Mouse (Mus musculus) midbrain, embryonic 15.5 days (tissue): ENCODE results near the gene Aktip. TPM values are rescaled to one million over a fixed set of nuclear protein-coding genes. Genes with fewer than 3 reads are reported as not detected.

Source experiments
- ATAC-seq: fragments of 200-750 bp; cut with Nextera tagmentation; replicated peaks from 2 replicates; pipeline ENCODE4 v1.8.0; 2017; ENCODE audit warnings: moderate TSS enrichment
- H3K27ac ChIP-seq: fragments of 300-500 bp; sonication (generic); 2 replicates; pipeline ENCODE4 v1.5.1; 2015; ENCODE audit warnings: mild to moderate bottlenecking, inconsistent platforms
- H3K27me3 ChIP-seq: fragments of 300-500 bp; sonication (generic); replicated peaks from 2 replicates; pipeline ENCODE4 v1.6.1; 2015; ENCODE audit warnings: inconsistent platforms
- H3K36me3 ChIP-seq: fragments of 300-500 bp; sonication (generic); replicated peaks from 2 replicates; pipeline ENCODE4 v1.6.1; 2015; ENCODE audit warnings: inconsistent platforms
- H3K4me1 ChIP-seq: fragments of 300-500 bp; sonication (generic); 2 replicates; pipeline ENCODE4 v1.6.1; 2015; ENCODE audit warnings: inconsistent platforms
- H3K4me2 ChIP-seq: fragments of 300-500 bp; sonication (generic); 2 replicates; pipeline ENCODE4 v1.6.1; 2015; ENCODE audit warnings: inconsistent platforms, mild to moderate bottlenecking, moderate library complexity
- H3K4me3 ChIP-seq: fragments of 300-500 bp; sonication (generic); 2 replicates; pipeline ENCODE4 v1.5.1; 2015; ENCODE audit warnings: mild to moderate bottlenecking, inconsistent platforms
- H3K9ac ChIP-seq: fragments of 300-500 bp; sonication (generic); 2 replicates; pipeline ENCODE4 v1.6.1; 2015; ENCODE audit warnings: mild to moderate bottlenecking, inconsistent platforms
- H3K9me3 ChIP-seq: fragments of 300-500 bp; sonication (generic); 2 replicates; pipeline ENCODE4 v1.6.1; 2016; ENCODE audit warnings: inconsistent platforms
- WGBS: fragments of 180-500 bp; shearing (Covaris S2); methylation state at CpG from one replicate; pipeline ENCODE4 v1.1.7; 2015; ENCODE audit warnings: mixed read lengths; 5-methylcytosine and 5-hydroxymethylcytosine counted together
- polyA plus RNA-seq: library from polyadenylated mRNA; unstranded; fragments of >200 nt; fragmentation: Nextera tagmentation; extraction: Ambion mirVana; gene quantifications from 2 replicates; pipeline ENCODE4 v1.2.1, GENCODE M21; 2015

Aktip gene
- polyA plus RNA-seq, 1 experiment from 2014 or later: 135 TPM

GRCm38 (mm10) chr8:91069834-91070233 lies 129.9 kb downstream of the Aktip start, which contains the start of gene Rbl2:
Rbl2 (plus strand) TSS chr8:91070057.
- Histone ChIP-seq H3K9ac (peak within 1 kb of the TSS; percentile 66), H3K27ac (peak within 1 kb of the TSS; percentile 84), H3K27me3 (no peaks in the 10 kb centered on the region), H3K36me3 (no peaks in the 10 kb centered on the region), H3K9me3 (no peaks in the 10 kb centered on the region), H3K4me1 (peaks cover 22% of the 10 kb centered on the region), H3K4me2 (peak within 1 kb of the TSS; percentile 68), H3K4me3 (peak within 1 kb of the TSS; percentile 84)
- WGBS: under 1% methylated on average over 25 of the region's 25 CpGs
- peak; percentile 98 for ATAC-seq

DNA sequence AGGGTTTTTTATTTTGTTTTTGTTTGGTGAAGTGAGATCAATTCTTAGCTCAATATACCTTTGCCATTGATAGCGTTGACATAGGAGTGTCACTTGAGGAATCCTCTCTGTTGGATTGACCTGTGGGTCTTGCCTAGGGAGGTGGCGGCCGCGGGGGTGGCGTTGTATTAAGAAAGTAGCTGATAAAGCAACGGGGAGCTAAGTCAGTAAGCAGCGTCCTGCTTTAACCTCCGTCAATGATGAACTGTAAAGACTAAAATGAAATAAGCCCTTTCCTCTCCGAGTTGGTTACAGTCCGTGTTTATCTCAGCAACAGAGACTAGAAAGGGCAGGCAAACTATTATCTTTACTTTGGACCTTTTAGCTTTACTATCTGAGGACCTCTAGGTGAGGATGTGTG lies 130.4 kb downstream of the Aktip start:
- no peaks in the 10 kb centered on the region for H3K36me3 ChIP-seq
- peak; percentile 15; the same call in 1 of the 2 replicates for ATAC-seq
- peak overlapping the region; percentile 68 for H3K4me2 ChIP-seq
- peaks cover 22% of the 10 kb centered on the region for H3K4me1 ChIP-seq
- H3K27ac ChIP-seq: peak overlapping the region; percentile 84; the same call in 1 of the 2 replicates
- 0 out of 2 replicates have a peak overlapping the region, but pooled peaks have one; percentile 66 for H3K9ac ChIP-seq
- H3K9me3 ChIP-seq: no peaks in the 10 kb centered on the region
- H3K4me3 ChIP-seq: peak overlapping the region; percentile 84
- H3K27me3 ChIP-seq: no peaks in the 10 kb centered on the region
- 9% methylated on average over 10 of the region's 10 CpGs for WGBS

DNA sequence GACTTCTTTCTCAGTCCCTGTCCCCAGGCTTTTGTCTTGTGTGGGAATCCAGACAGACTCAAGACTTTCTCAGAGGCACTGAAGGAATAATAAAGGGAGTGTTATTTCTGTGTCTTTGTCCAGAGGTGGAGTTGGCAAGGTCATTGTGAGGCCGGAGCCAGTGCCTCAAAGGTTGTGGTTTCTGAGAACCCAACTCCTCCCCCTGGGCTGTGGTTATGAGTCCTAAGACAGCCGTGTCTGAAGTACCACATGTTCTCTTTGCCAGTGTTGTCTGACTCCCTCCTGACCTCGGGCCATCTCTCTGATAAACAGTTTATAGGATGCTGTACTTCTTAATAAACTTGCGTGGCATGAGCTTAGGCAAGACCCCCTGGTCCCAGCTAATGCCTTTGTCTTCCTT lies 134.6 kb downstream of the Aktip start:
- Histone ChIP-seq H3K27me3 (no peaks in the 10 kb centered on the region), H3K9me3 (no peaks in the 10 kb centered on the region), H3K4me1 (peaks cover 8% of the 10 kb centered on the region), H3K36me3 (no peaks in the 10 kb centered on the region), H3K4me2 (no peak overlapping the region), H3K4me3 (no peak overlapping the region), H3K27ac (no peak overlapping the region), H3K9ac (no peak overlapping the region)
- 71% methylated on average over 4 of the region's 4 CpGs for WGBS
- ATAC-seq: no peak

Other genes starting within 250 kb of the Aktip start
- gene Rbl2, start 129.9 kb downstream of the Aktip start, polyA plus RNA-seq: 22.0 and 22.1 TPM in 2 replicates
- gene Rpgrip1l, start 113.3 kb upstream of the Aktip start, polyA plus RNA-seq: 12.6 and 12.9 TPM in 2 replicates
- 167 and 176 TPM in 2 replicates for gene Fto, start 113.5 kb upstream of the Aktip start, polyA plus RNA-seq